Mouse (Mus musculus): ENCODE measurements at regions not wholly inside any gene's neighbourhood (a gene's known extent, or its start where the extent isn't known, plus 50 kb on each side); places are given as distances from the start of the nearest gene placed in this dataset.

DNA sequence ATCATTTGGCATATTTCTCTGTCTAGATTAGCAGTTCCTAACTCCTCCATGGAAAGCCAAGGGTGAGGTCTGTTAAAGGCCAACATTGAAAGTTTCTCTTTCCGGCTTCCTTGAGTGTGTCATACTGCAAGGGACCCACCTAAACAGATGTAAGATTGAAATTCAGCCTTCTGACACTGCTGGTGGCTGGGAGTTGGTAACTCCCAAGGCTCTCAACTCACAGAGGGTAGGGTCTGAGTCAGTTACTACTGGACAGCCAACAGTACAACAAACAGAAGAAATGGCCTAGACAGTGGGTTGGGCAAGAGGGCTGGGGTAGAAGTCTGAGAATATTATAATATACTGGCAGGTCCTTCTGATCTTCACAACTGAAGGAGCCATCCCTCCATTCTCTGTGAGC is 193.7 kb upstream of the Ppp2r3a start:
- TF ChIP-seq CTCF (IDR thresholded peaks at IDR 0.05; ENCODE audit: low read depth): no peak
- TF ChIP-seq EP300 (optimal IDR thresholded peaks at IDR 0.05): no peak
